ENCODE assay signal across 10 mouse cellular contexts in the genomic region with DNA sequence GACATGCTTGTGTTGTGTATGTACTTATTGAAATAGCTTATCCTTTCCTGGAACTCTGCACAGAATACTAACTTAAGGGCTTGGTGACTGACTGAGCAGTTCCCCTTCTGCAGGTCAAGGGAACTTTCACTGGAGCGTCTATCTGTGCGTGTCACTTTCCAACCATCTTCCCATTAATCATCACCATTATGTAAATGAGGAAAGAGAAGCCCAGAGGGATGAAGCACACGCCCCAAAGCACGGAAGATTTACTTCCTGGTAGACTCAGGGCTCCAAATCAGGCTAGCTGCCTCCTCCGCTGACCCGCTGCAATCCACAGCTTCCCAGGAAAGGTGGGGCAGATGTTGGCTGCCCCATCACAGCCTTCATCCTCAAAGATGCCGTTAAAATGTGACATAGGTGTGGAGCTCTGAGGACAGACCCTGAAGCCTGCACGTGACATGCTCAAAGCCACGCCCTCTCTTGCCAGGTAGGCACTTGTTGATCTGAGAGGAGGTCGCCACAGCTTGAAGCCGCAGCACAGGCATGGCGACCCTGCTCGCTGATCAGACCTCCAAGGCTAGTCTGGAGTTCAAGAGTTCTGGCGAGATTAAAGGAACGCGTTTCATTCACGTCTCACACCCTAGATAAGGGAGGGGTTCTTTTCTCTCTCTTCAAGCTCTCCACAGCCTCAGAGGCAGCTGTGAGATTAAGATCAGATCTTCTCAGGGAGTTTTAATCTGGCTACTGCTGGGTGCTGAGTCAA. TPM values are rescaled to one million over a fixed set of nuclear protein-coding genes. Genes with fewer than 3 reads are reported as not detected.
A peak's percentile ranks its signal among the peaks of the same experiment; 100 is the strongest.
DNase-seq lines count a peak whose midpoint lies in the region; ATAC-seq lines count a peak whose summit lies in the region.
"Had no signal": no experiment of that assay in that cellular context is flagged by ENCODE, and none has a peak within 500 bp of the region (broad histone marks: within the 10 kb centered on the region; RNA-seq: fewer than 3 reads in every experiment).

No protein-coding gene starts in this region.

- no peak overlapping the region for H3K27ac ChIP-seq in forebrain, embryonic 11.5 days (ENCODE audit: low read depth, low read length)
- no peak overlapping the region for H3K27ac ChIP-seq in forebrain, embryonic 16.5 days (ENCODE audit: low read length)
- H3K27ac ChIP-seq in midbrain, embryonic 10.5 days (replicated peaks) = no peak overlapping the region
- H3K27ac ChIP-seq in midbrain, embryonic 14.5 days (replicated peaks; ENCODE audit: low read depth, low read length) = no peak overlapping the region
- H3K27ac ChIP-seq in hindbrain, embryonic 15.5 days (replicated peaks) = no peak overlapping the region
- no peak overlapping the region for H3K27ac ChIP-seq in neural tube, embryonic 14.5 days (ENCODE audit: low read depth, low read length)

- no peaks in the 10 kb centered on the region for H3K9me3 ChIP-seq in forebrain, embryonic 11.5 days (ENCODE audit: control insufficient read depth, low read length)
- H3K9me3 ChIP-seq in forebrain, embryonic 16.5 days (ENCODE audit: control insufficient read depth, low read length) = no peaks in the 10 kb centered on the region
- H3K9me3 ChIP-seq in midbrain, embryonic 10.5 days (replicated peaks) = no peaks in the 10 kb centered on the region
- no peaks in the 10 kb centered on the region for H3K9me3 ChIP-seq in midbrain, embryonic 14.5 days (ENCODE audit: control insufficient read depth, low read length)
- H3K9me3 ChIP-seq in hindbrain, embryonic 15.5 days = no peaks in the 10 kb centered on the region
- no peaks in the 10 kb centered on the region for H3K9me3 ChIP-seq in neural tube, embryonic 14.5 days (ENCODE audit: control insufficient read depth, low read length)

- no peaks in the 10 kb centered on the region for H3K36me3 ChIP-seq in forebrain, embryonic 11.5 days (ENCODE audit: control insufficient read depth, insufficient read depth, low read length)
- no peaks in the 10 kb centered on the region for H3K36me3 ChIP-seq in forebrain, embryonic 16.5 days (ENCODE audit: control insufficient read depth, insufficient read depth)
- H3K36me3 ChIP-seq in midbrain, embryonic 10.5 days = no peaks in the 10 kb centered on the region
- no peaks in the 10 kb centered on the region for H3K36me3 ChIP-seq in midbrain, embryonic 14.5 days (ENCODE audit: control insufficient read depth, insufficient read depth, low read length)
- no peaks in the 10 kb centered on the region for H3K36me3 ChIP-seq in hindbrain, embryonic 15.5 days
- no peaks in the 10 kb centered on the region for H3K36me3 ChIP-seq in neural tube, embryonic 14.5 days (ENCODE audit: control insufficient read depth, insufficient read depth, low read length)

- no peak overlapping the region for H3K9ac ChIP-seq in forebrain, embryonic 11.5 days (ENCODE audit: low read length)
- H3K9ac ChIP-seq in forebrain, embryonic 16.5 days (replicated peaks; ENCODE audit: low read depth, low read length) = no peak overlapping the region
- H3K9ac ChIP-seq in midbrain, embryonic 14.5 days (replicated peaks; ENCODE audit: low read length) = no peak overlapping the region
- H3K9ac ChIP-seq in hindbrain, embryonic 15.5 days = no peak overlapping the region
- H3K9ac ChIP-seq in neural tube, embryonic 14.5 days (replicated peaks; ENCODE audit: low read depth, low read length) = no peak overlapping the region

- no peaks in the 10 kb centered on the region for H3K4me1 ChIP-seq in forebrain, embryonic 11.5 days (replicated peaks; ENCODE audit: control insufficient read depth, insufficient read depth, low read length)
- H3K4me1 ChIP-seq in forebrain, embryonic 16.5 days (replicated peaks; ENCODE audit: control insufficient read depth, insufficient read depth, low read length) = no peaks in the 10 kb centered on the region
- peaks cover 8% of the 10 kb centered on the region for H3K4me1 ChIP-seq in midbrain, embryonic 10.5 days
- no peaks in the 10 kb centered on the region for H3K4me1 ChIP-seq in midbrain, embryonic 14.5 days (ENCODE audit: control insufficient read depth, insufficient read depth, low read length)
- 0 out of 2 replicates have a peak, but pooled peaks cover 6% of the 10 kb centered on the region for H3K4me1 ChIP-seq in hindbrain, embryonic 15.5 days (replicated peaks)
- no peaks in the 10 kb centered on the region for H3K4me1 ChIP-seq in neural tube, embryonic 14.5 days (ENCODE audit: control insufficient read depth, insufficient read depth, low read length)

- ATAC-seq in forebrain, embryonic 11.5 days (replicated peaks; ENCODE audit: low FRiP score) = no peak
- ATAC-seq in forebrain, embryonic 16.5 days = no peak
- ATAC-seq in midbrain, embryonic 14.5 days (ENCODE audit: low FRiP score, low TSS enrichment) = no peak
- no peak for ATAC-seq in hindbrain, embryonic 15.5 days (ENCODE audit: low FRiP score, low read depth)
- ATAC-seq in neural tube, embryonic 14.5 days (ENCODE audit: low read depth) = no peak

- 21% methylated on average over 17 of the region's 17 CpGs for WGBS in forebrain, embryonic 11.5 days
- WGBS in forebrain, embryonic 16.5 days = 17% methylated on average over 17 of the region's 17 CpGs
- 20% methylated on average over 17 of the region's 17 CpGs for WGBS in midbrain, embryonic 10.5 days
- WGBS in midbrain, embryonic 14.5 days = 24% methylated on average over 17 of the region's 17 CpGs
- WGBS in hindbrain, embryonic 15.5 days = 20% methylated on average over 17 of the region's 17 CpGs
- 22% methylated on average over 17 of the region's 17 CpGs for WGBS in neural tube, embryonic 14.5 days

- H3K4me3 ChIP-seq in forebrain, embryonic 11.5 days (ENCODE audit: low read depth, low read length) = no peak overlapping the region
- H3K4me3 ChIP-seq in forebrain, embryonic 16.5 days (replicated peaks; ENCODE audit: low read length) = no peak overlapping the region
- peak overlapping the region; percentile 23; the same call in 1 of the 2 replicates for H3K4me3 ChIP-seq in midbrain, embryonic 10.5 days
- no peak overlapping the region for H3K4me3 ChIP-seq in midbrain, embryonic 14.5 days (replicated peaks; ENCODE audit: low read depth, low read length)
- no peak overlapping the region for H3K4me3 ChIP-seq in hindbrain, embryonic 15.5 days
- H3K4me3 ChIP-seq in neural tube, embryonic 14.5 days (ENCODE audit: low read depth, low read length) = no peak overlapping the region

- DNase-seq in forebrain, embryonic 11.5 days (ENCODE audit: low spot score) = peak; percentile 48
- DNase-seq in midbrain, embryonic 10.5 days (ENCODE audit: low spot score) = no peak
- no peak for DNase-seq in midbrain, embryonic 14.5 days
- no peak for DNase-seq in layer of hippocampus, adult 9-10 months (ENCODE audit: low spot score)
- no peak for DNase-seq in left cerebral cortex, postnatal 14 days (ENCODE audit: low spot score in 2 of 2)
- DNase-seq: cerebellum, postnatal 10 days; thymus, postnatal 14 days had no signal

- H3K27me3 ChIP-seq in forebrain, embryonic 11.5 days (ENCODE audit: control insufficient read depth, insufficient read depth, low read length) = no peaks in the 10 kb centered on the region
- H3K27me3 ChIP-seq in forebrain, embryonic 16.5 days (replicated peaks; ENCODE audit: control insufficient read depth, insufficient read depth, low read length) = no peaks in the 10 kb centered on the region
- H3K27me3 ChIP-seq in midbrain, embryonic 10.5 days (ENCODE audit: low read depth, poor library complexity, severe bottlenecking) = peaks cover 8% of the 10 kb centered on the region; the same call in 1 of the 2 replicates
- H3K27me3 ChIP-seq in midbrain, embryonic 14.5 days (ENCODE audit: control insufficient read depth, insufficient read depth, low read length) = no peaks in the 10 kb centered on the region
- no peaks in the 10 kb centered on the region for H3K27me3 ChIP-seq in hindbrain, embryonic 15.5 days
- H3K27me3 ChIP-seq in neural tube, embryonic 14.5 days (ENCODE audit: control insufficient read depth, insufficient read depth, low read length) = no peaks in the 10 kb centered on the region

- H3K4me2 ChIP-seq in forebrain, embryonic 11.5 days (ENCODE audit: low read depth, low read length, severe bottlenecking) = no peak overlapping the region
- no peak overlapping the region for H3K4me2 ChIP-seq in forebrain, embryonic 16.5 days (ENCODE audit: low read length)
- H3K4me2 ChIP-seq in midbrain, embryonic 14.5 days (ENCODE audit: low read length) = no peak overlapping the region
- H3K4me2 ChIP-seq in hindbrain, embryonic 15.5 days = peak overlapping the region; percentile 42
- 0 out of 2 replicates have a peak overlapping the region, but pooled peaks have one; percentile 2 for H3K4me2 ChIP-seq in neural tube, embryonic 14.5 days (ENCODE audit: low read depth, low read length)

- intact Hi-C loops in left cerebral cortex, postnatal 14 days (cut with DNase I) = no loop called here

RNA-seq across cellular contexts. Expression of gene Tsnax, which starts 21.7 kb away (rescaled TPM):
- polyA plus RNA-seq in forebrain, embryonic 11.5 days (2014; fragmentation: Nextera tagmentation; extraction: Ambion mirVana) = 126 and 130 TPM in 2 replicates
- polyA plus RNA-seq in forebrain, embryonic 16.5 days (2015; fragmentation: Nextera tagmentation; extraction: Ambion mirVana) = 158 and 162 TPM in 2 replicates
- 138 and 149 TPM in 2 replicates for polyA plus RNA-seq in midbrain, embryonic 10.5 days (2016; fragmentation: Nextera tagmentation; extraction: Ambion mirVana)
- 211 and 242 TPM in 2 replicates for polyA plus RNA-seq in midbrain, embryonic 14.5 days (2014; fragmentation: Nextera tagmentation; extraction: Ambion mirVana)
- polyA plus RNA-seq in hindbrain, embryonic 15.5 days (2015; fragmentation: Nextera tagmentation; extraction: Ambion mirVana) = 199 and 201 TPM in 2 replicates
- polyA plus RNA-seq in neural tube, embryonic 14.5 days (2014; fragmentation: Nextera tagmentation; extraction: Ambion mirVana) = 208 and 215 TPM in 2 replicates
- total RNA-seq in left cerebral cortex, postnatal 14 days (2021) = 100 to 1,000 TPM; 102 to 108 TPM

RNA-seq across cellular contexts. Expression of gene Egln1, which starts 42.0 kb away (rescaled TPM):
- 20.7 and 22.2 TPM in 2 replicates for polyA plus RNA-seq in forebrain, embryonic 11.5 days (2014; fragmentation: Nextera tagmentation; extraction: Ambion mirVana)
- 21.3 and 21.8 TPM in 2 replicates for polyA plus RNA-seq in forebrain, embryonic 16.5 days (2015; fragmentation: Nextera tagmentation; extraction: Ambion mirVana)
- polyA plus RNA-seq in midbrain, embryonic 10.5 days (2016; fragmentation: Nextera tagmentation; extraction: Ambion mirVana) = 11.9 and 12.3 TPM in 2 replicates
- polyA plus RNA-seq in midbrain, embryonic 14.5 days (2014; fragmentation: Nextera tagmentation; extraction: Ambion mirVana) = 24.5 and 25.1 TPM in 2 replicates
- polyA plus RNA-seq in hindbrain, embryonic 15.5 days (2015; fragmentation: Nextera tagmentation; extraction: Ambion mirVana) = 15.5 and 16.9 TPM in 2 replicates
- 22.6 and 25.7 TPM in 2 replicates for polyA plus RNA-seq in neural tube, embryonic 14.5 days (2014; fragmentation: Nextera tagmentation; extraction: Ambion mirVana)
- total RNA-seq in left cerebral cortex, postnatal 14 days (2021) = 10 to 100 TPM; 57.5 to 58.0 TPM

Comparison
In these comparisons a context has a peak if more than half of its experiments do, and no peak if none do; other contexts are left out.
1. H3K4me2 ChIP-seq: peak in hindbrain, embryonic 15.5 days (single experiment) and neural tube, embryonic 14.5 days (single experiment); none in forebrain, embryonic 11.5 days (single experiment), forebrain, embryonic 16.5 days (single experiment) and midbrain, embryonic 14.5 days (single experiment).